Mouse (Mus musculus) yolk sac, embryonic 10.5 days (tissue): ENCODE measurements at regions not wholly inside any gene's neighbourhood (a gene's known extent, or its start where the extent isn't known, plus 50 kb on each side); places are given as distances from the start of the nearest gene placed in this dataset.

Experiments
- DNase-seq: peaks from one replicate; pipeline ENCODE4 v3.0.0-alpha.2; 2017; ENCODE audit warnings: low spot score

DNA sequence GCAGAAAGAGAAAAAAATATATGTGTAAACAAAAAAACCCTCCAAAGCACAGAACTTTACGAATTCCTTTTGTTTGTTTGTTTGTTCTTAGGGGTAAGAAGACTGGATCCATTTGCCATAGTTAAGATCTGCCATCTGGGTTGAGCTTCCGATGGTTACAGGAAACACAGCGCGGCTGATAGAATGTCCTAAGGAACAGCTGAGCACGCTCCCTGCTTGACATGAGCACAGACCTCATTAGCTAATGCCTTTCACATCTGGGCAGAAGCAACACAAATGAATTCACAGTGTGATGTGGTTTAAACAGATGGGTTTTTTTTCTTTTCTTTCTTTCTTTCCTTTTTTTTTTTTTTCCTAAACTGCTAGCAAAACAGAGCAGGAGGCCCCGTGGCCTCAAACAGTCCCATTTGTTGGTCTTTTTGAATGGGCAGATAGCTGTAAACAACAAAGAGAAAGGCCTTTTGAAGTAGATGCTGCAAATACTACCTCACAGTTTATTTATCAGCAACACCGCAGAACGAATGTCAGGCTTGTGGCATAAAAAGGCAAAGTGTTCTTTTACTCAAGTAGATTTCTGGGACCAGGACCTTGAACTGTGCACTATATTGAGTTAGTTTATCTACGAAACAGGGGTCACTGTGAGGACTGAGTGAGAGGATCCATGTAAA lies 61.0 kb upstream of the Raph1 start:
- DNase-seq = no peak

- DNase-seq = no peak
Observed at GRCm38 (mm10) chr1:60627367-60627766, 60.5 kb upstream of the Raph1 start.

GRCm38 (mm10) chr1:60625698-60626486 lies 59.0 kb upstream of the Raph1 start:
- no peak for DNase-seq

DNA sequence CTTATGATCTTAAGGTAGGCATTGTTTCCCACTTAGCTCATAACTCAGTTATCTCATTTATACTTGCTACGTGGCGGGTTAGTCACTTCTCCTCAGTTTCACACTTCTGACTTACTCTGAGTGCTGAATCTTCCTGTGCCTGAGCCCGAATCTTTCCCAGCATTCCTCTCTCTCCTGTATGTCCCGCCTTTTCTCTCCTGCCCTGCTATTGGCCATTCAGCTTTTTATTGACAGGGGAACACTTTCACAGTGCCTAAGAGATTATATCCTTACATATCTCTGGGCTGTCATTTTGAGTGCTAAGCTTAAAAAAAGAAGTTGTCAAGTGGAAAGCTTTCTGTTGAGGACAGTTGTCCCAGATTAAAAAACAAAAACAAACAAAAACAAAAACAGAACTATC lies 57.3 kb upstream of the Raph1 start:
- no peak for DNase-seq

DNA sequence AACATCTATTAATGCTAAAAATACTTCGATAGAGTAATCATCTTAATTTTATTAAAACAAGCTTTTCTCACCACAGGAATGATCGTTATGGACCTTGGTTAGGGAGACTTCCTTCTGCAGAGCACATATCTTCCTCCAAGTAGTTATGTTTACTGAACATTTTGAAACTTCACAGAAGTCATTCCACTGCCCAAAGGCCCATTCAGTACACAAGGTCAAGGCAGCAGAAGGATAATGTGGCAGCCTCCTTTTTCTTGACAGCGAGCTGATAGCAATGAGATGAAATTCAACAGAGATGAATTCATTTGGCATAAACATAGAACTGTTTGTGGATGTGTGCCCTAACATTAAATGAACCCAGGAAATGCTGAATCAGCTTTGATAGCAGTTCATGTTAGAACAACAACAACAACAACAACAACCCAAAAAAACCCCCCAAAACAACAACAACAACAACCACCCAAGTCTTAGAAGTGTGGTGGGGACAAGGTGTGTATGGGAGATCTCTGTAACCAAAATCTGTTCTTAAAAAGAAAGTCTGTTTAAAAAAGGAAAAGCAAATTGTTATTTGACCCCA lies 56.6 kb upstream of the Raph1 start:
- no peak for DNase-seq

- no peak for DNase-seq
Observed at GRCm38 (mm10) chr1:60621770-60622169, 54.9 kb upstream of the Raph1 start.

DNA sequence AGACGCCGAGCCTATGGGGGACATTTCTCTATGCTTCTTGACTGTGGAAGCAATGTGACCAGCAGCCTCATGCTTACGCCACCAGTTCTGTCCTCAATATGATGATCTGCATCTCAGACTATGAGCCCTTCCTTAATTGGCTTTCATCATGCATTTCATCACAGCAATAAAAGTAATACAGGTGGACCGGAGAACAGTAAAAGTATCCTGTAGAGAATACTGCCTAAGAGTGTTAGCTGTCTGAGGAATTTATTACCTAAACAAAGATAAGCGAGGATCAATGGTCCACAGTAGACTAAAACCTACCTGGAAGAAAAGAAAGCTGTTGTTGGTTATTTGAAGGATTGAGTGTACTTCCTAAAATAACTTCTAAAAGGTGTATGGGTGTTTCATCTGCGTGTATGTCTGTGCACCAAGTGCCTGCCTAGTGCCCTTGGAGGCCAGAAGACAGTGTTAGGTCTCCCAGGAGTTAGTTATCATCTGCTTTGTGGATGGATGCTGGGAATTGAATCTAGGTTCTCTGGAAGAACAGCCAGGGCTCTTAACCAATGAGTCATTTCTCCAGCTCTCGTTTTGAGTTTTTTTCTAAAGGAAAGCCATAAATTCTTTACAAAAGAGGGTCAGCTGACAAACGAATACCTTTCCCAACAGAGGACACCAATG lies 54.3 kb upstream of the Raph1 start:
- DNase-seq = no peak

- no peak for DNase-seq
Observed at GRCm38 (mm10) chr1:60618389-60618788, 51.5 kb upstream of the Raph1 start.

- no peak for DNase-seq
Observed at GRCm38 (mm10) chr1:60616916-60617315, 50.0 kb upstream of the Raph1 start.
